Mouse (Mus musculus) fat pad, adult 2 months (tissue): ENCODE measurements at regions not wholly inside any gene's neighbourhood (a gene's known extent, or its start where the extent isn't known, plus 50 kb on each side); places are given as distances from the start of the nearest gene placed in this dataset.

Source experiments
- DNase-seq: peaks from one replicate; pipeline ENCODE4 v3.0.0-alpha.2; 2011; ENCODE audit warnings: low read depth, low spot score; ENCODE audit errors: extremely low read depth

DNA sequence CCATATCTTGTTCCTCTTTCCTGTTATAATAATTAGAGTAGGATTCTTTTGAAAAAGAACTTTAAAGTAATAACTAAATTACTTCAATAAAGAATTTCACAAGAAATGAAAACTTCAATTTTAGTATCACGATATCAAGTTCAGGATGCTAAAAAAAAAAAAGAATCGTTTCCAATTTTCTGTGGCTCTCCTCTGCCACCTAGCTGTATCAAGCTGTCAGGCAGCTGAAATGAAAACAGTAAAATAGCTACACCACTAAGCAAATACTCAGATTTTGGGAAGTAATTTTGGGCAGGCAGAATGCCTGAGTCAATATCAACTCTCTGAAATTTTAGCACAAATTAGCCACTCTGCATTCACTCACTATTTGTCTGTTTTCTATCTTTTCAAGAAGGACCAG, 694.5 kb upstream of the Arrdc3 start:
- DNase-seq = no peak

DNA sequence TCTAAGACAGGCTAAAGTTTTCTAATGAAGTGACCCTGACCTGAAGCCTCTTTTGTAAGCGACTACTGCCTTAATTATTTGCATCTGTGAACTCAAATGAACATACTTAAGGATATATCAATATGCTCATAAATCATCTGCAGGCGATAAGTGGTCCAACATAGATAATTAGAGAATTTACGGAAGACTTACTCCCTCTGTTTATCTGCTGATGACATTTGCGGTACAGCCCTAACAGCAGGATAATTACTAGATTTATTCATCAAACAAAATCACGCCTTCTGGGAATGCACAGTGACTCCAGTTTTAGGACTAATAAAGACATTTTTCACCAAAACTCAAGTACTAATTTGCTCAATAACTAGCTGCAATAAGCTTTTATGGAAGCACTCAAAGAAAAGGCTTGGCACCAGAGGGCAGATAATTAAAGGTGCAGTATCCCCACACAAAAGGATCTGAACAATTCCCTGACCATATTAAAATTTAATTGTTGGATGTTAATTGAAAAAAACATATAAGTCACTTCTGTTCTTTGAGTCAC, 688.0 kb upstream of the Arrdc3 start:
- DNase-seq = no peak

DNA sequence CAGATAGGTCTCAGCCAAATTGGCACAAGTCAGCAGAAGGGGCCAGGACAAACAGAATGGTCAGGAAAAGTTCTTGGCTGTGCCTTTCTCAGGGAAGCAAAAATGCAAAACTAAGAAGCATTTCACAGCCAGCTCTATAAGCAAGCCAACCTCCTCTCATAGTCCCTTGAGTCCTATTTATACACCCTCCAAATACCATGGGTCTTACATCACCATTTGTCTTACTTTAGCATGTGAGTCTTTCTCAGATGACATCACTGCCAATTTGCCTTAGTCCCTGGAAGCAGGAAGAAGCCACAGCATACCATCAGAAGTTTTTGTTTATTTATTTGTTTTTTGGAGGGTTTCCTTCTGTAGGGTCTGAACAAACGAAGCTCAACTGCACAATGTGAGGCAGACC, 659.1 kb upstream of the Arrdc3 start:
- no peak for DNase-seq

DNA sequence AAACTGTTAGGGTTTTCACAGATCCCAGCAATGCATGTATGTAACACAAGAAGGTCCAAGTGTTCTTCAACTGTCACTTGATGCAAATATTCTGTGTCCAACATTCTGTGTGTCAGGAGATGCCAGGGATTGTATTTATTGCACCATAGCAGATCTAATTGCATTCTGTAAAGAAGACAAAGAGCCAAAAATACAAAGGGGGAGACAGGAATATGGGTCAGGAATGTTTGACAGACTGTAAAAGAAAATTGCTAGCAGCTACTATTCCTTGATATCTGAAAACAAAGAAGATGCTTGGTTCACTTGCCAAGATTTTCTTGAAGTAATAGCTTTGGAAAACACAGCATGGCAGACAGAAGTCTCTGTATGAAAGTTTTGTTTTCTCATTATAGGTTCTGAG, 651.8 kb upstream of the Arrdc3 start:
- DNase-seq = no peak

DNA sequence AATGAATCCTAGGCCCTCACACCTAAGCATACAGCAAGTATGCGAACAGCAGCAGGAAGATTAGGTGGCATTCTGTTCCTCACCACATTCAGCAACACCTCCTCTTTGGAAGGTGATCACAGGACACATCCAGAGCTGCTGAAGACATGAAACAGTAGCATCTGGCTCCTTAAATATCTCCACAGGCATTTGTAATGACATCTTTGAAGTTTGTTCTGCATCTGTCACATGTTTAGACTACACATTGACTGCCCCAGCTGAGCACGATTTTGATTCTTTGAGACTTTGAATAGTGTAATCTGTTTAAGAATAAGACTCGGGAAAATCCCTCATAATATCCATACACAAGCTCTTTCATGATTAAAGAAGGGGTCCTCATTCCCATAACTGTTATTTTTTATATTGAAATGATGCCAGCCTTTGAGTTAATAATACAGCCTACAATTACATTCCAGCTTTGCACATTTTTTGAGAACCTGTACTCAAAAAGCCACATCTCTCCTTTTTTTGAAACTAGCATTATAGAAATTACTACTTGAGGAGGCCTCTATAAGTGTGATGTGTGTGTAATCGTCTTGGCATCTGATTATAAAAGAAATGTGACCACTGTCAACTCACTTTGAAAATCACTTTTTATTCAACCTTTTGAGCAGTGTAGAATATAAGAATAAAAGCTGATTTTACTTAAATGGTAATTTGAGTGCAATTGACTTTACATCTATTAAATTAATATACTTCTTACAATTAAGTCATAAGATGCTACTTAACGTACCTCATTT, 647.7 kb upstream of the Arrdc3 start:
- DNase-seq = no peak

DNA sequence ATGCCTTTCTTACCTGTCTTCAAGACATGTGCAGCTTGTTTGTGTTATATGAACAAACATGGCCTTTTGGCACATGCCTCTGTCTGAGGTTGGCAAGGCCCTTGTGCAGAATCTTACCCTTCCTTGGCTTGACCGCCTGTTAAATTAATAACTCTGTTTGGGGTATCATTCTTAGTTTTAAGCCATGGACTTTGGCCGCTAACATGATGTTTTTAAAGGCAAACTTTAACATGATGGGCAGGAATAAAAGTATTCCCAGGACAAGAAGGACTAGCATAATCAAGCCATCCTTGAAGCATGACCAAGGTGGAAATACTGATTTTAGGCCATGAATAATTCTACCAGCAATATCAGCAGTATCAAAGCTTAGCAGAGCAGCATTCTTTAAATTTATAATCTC, 620.4 kb upstream of the Arrdc3 start:
- no peak for DNase-seq

DNA sequence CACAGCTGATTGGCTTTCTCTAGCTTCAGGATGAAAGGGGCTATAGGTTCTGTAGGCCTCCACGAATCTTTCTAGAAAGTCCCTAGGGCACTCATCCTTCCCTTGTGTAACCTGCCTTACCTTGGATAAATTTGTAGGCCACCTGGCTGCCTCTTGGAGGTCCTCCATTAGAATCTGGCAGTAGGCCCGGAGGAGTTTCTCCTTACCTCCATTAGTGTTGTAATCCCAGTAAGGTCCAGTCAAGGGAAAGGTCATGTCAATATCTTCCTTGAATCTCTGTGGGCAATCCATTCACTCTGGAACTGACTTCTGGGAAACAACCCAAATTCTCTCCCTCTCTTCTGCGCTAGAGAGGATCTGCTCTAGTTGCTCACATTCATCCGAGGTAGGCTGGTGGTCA, 616.1 kb upstream of the Arrdc3 start:
- DNase-seq = peak; percentile 67

DNA sequence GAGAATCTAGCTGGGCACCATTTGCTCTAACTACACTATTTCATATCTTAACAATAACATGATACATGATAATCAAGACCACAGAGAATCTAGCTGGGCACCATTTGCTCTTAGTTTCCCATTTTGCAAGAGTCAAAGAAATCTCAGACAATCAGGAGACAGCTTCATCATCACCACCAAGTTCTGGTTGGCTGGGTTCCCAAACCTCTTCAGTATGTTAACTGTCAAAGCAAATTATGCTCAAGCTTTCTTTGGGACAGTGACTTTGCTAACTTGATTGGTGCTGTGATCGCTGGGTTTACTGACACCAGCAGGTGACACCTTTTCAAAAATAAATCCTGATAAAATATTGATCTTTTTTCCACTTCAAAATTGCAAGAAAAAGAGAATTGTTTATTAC, 609.2 kb upstream of the Arrdc3 start:
- DNase-seq = no peak

DNA sequence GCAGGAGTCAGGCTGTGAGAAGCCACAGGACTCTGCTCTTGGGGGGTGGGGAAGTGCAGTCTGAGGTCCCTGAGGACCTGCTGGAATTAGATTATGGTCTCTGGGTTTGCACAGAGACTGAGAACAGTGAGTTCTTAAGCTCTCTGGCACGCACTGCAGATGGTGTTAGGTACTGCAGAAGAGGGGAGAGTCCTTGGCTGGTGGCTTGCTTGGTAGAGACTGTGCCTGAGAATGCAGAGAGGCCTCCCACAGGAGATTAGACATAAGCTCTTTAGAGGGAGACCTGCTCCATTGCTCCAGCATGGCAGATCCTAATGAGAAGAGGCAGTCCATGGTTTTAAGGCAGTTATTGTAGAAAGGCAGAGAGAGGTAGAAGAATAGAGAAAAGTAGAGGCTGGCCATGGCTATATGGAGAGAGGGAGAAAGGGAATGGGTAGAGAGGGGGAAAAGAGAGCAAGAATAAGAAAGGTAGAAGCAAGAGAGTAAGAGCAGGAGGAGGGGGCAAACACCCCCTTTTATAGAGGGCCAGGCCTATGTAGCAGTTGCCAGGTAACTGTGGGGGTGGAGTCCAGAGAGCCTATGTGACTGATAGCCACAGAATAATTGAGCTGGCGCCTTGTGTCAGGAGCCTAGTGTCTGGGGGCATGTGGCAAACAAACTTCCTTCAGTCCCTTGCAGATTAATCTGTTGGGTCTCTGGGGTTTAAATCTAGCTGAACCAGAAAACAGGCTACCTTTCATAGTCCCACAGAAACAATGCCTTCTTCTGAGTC, 591.3 kb upstream of the Arrdc3 start:
- no peak for DNase-seq

DNA sequence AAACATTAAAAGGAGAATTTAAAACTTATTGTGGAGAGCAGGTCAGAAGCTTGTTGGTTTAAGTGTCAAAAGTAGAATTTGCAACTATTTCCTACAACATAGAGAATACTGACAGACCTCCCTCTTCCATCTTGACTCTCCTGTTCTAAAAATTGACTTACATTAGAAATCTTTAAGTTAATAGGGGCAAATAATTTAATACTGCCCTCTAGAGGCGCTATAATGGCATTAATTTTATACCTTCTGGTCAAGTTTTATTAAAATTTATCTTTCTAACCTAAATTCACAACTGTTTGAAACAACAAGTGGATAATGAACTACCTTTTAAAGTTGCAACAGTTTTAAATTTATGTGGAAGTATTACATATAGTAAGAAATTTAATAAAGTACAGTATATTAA, 587.5 kb upstream of the Arrdc3 start:
- no peak for DNase-seq

DNA sequence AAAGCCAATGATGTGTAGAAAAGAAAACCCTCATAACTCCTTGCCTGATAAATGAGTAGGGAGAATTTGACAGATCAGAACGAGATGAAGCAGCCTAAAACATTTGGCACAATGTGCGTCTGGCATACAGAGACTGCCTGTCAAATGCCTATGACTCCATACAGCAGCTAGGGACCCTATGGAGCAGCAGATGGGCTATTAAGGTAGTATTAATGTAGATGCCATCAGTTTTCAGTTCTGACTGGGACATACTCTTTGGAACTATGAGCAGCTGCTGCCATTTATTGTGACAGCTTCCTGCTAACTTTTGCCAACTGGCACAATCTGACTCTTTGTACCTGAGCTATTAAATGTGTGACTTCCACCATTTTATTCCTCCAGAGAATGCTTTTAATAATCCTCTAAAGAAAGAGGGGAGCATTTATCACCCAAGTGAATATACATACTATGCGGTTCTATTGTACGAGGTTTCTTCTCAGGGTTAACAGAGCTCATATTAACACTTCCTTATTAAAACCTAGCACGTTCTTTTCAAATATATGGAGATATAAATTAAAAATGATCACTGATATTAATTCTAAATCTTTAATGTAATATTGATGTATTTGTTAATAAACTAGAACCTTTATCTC, 549.0 kb upstream of the Arrdc3 start:
- DNase-seq = no peak

DNA sequence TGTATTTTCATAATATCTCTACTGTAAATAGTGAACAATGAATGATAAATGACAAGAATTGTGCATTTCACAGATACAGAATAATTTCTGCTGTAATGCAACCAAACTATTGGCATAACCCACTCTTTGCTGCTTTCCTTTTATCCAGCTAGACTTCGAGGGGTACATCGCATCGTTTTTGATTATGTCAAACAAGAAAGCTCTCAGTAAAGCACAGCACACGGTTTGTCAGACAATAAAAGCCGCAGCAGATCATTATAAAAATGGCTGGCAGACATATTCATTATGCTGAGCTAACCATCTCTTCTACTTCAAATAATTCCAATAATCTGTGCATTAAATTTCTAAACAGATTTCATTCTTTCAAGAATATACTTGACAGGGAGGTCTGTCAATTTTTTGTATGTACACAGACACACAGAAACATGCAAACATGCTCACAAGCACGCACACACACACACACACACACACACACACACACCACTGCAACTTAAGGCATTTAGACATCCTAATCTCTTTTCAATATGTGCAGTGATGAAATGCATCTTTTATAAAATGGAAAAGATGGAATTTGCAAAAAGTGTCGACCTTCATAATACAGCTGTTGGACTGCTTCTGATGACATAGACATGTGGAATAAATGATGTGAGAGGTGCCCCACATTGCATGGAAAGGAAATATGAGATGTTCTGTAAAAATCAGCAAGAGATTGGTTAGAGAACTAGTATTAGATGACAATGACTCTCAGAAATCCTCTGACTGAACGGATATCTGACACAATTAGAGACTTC, 548.1 kb upstream of the Arrdc3 start:
- no peak for DNase-seq

DNA sequence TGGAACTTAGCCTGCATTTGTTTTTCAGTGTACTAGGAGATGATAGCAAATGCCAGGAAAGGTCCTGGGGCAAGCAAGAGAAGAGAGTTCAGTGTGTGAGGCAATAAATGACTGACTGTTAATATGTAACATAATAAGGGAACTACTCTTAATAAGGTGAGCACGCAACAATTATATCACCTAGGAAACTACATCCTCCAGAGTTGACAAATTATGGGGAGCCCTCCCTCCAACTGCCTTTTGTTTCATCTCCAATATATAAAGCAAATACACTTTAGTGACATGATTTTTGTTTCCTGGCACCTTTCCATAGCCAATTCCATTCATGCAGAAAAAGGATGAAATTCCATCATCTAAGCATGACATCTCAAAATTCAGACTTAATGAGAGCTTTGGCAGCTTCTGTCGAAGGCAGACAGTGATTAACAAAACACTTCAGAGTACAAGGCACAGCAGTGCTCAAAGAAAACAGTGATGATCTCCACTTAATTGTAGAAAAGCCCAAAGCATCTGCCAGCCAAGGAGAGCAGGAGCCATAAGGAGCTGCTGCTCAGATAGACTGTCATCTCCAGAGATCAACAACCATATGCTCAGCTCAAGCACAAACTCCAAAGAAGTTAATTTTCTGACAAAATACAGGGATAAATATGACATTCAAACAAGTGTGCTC, 536.1 kb upstream of the Arrdc3 start:
- no peak for DNase-seq

DNA sequence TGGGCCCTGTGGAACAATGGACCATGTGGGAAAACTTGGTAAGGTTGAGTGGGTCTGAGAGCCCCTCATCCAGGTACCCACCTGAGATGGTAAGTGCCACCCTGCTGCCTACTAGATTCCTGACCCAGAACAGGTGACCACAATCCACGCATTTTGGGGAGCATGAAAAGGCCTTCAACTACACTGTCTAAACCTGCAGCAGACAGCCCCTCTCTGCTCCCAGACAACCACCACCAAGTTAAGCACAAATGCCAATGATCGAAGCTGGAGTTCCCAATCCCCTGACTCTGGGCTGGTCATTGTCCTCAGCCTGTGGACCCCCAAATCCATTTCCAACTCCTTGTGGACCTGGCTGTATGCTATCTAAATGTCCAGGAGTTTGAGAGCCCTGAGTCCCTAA, 517.2 kb upstream of the Arrdc3 start:
- DNase-seq = no peak

DNA sequence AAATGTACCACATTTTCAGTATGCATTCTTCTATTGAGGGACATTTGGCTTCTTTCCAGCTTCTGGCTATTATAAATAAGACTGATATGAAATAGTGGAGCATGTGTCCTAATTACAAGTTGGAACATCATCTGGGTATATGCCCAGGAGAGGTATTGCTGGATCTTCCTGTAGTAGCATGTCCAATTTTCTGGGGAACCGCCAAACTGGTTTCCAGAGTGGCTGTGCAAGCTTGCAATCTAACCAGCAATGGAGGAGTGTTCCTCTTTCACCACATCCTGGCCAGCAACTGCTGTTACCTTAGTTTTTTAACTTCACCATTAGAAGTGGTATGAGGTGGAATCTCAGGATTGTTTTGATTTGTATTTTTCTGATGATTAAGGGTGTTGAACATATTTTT, 512.7 kb upstream of the Arrdc3 start:
- DNase-seq = peak; percentile 77

DNA sequence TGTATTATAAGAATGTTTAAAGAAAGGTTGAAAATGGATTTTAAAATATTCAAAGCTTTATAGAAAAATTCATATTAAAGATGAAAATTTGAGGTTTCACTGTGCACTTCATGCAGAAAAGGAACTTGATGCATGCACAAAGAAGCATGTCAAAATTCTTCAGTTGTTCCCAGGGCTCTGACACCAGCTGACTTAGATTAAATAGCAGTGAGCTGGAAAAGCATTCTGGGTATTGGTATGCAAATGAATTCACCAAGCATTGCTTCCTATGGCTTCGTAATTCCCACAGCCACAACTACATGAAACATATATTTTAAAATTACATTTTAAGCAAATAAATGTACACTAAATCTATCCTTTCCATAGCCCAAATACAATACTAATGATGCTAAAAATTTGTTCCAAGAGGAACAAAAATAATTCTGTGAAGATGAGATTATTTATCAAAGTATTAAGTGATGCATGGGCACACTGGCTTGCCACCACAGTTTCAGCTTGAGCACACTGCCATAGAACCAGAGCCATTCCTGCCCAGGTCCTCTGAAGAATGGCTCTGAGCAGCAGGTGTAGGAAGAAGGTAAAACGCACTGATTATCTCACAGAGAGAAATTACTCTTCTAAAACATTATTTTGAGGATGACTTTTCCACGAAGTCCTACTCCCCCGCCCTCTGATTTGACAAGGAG, 501.8 kb upstream of the Arrdc3 start:
- DNase-seq = no peak

DNA sequence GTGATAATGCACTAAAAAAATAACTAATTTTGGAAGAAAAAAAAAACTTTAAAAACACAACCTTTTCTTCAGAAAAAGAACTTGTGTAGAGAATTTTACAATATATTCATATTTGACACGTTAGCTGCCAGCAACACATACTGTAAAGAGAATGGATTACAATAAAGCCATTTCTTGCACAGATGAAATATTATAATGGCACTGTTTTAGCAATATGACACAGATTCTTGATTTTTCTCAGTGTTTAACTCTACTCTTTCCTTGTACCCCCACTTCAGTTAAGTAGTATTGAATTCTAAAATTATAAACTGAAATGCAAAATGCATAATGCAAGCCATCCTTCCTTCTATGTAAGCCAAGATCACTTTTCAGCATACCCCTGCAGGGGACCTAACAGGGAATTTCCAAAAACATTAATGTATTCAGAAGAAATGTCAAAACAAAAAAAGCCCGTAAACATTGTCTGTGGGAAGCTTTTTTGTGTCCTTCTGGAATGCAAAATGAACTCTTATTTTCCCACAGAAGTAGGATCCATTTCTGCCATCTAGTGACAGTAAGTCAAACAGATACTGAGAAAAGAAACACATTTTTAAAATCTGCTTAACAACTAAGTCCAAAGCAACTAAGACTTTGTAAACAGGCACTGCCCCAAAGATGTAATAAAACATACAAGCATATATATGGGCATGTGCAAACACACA, 501.1 kb upstream of the Arrdc3 start:
- no peak for DNase-seq

DNA sequence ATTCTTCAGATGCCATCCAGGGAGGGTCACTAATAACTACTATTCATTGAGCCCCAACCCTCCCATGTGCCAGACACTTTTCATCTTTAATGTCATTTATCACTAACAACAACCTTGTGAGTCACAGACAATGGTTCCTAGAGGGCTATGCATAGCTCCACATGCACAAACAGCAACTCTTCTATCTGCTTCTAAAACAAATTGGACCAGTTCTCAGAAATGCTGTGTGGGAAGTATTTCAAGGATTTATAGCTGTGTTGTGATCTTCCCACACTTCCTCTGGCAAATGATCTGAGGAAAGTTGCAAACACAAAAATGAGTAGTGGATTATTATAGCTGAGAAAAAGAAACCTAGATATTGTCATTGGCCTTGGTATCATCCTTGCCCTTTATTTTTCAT, 474.3 kb upstream of the Arrdc3 start:
- no peak for DNase-seq

DNA sequence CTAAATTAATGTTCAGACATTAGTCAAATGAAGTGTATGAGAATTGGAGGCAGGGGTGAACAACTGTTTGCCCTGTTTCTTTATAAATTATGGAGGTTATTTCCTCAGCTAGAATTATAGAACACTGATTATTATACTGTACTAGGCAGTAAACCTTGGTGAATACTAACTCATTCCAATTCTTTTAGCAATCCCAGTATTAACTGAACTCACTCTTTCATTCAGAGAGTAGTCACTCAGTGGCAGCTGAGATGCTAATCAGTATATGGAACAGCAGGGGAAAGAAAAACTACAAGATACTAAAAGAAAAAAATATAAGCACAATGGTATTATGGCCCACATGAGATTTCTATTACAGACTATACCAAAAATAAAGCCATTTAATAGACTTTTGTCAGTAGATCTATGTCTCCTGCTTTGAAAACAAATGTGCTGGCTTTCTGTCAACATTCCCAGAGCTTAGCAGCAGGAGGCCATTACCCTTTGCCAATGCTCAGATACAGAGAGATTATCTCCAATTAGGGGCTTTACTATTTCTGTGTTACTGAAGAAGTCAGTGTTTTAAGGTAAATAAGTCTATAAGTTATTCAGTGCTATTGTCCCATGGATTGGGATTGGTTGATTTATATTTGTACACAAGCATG, 473.3 kb upstream of the Arrdc3 start:
- no peak for DNase-seq
